ENCODE assay signal across 23 mouse cellular contexts in the genomic region with DNA sequence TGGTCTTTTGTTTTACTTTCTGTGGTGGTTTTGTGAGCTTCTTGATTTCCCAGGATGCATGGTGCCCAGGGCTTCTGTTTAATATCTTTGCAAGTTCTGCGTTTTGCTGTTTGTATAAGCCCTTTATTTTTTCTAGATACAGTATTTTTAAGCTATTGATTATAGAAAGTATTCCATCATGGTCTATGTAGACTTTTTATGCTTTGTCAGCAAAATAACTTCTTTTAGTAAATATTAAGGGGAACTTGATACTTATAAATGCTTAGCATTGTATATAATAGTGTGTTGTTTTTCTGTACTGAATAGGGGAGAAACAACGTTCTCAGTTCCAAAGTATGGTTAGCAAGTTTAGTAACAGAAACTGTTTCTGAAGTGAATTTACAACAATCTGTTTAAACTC. TPM values are rescaled to one million over a fixed set of nuclear protein-coding genes. Genes with fewer than 3 reads are reported as not detected.
DNase-seq lines count a peak whose midpoint lies in the region; ATAC-seq and TF ChIP-seq lines count a peak whose summit lies in the region.
"Had no signal": no experiment of that assay in that cellular context is flagged by ENCODE, and none has a peak within 500 bp of the region (broad histone marks: within the 10 kb centered on the region; RNA-seq: fewer than 3 reads in every experiment).

No protein-coding gene starts in this region.

- H3K27ac ChIP-seq in forebrain, embryonic 12.5 days: no peak overlapping the region
- no peak overlapping the region for H3K27ac ChIP-seq in forebrain, embryonic 11.5 days (ENCODE audit: low read depth, low read length)
- no peak overlapping the region for H3K27ac ChIP-seq in hindbrain, embryonic 14.5 days
- no peak overlapping the region for H3K27ac ChIP-seq in hindbrain, embryonic 16.5 days (ENCODE audit: low read depth, low read length)
- no peak overlapping the region for H3K27ac ChIP-seq in midbrain, embryonic 14.5 days (replicated peaks; ENCODE audit: low read depth, low read length)
- no peak overlapping the region for H3K27ac ChIP-seq in midbrain, embryonic 10.5 days (replicated peaks)
- no peak overlapping the region for H3K27ac ChIP-seq in liver, embryonic 14.5 days
- H3K27ac ChIP-seq: lung, embryonic 15.5 days; macrophage; stomach, embryonic 15.5 days had no signal

- no peaks in the 10 kb centered on the region for H3K27me3 ChIP-seq in forebrain, embryonic 12.5 days
- H3K27me3 ChIP-seq in forebrain, embryonic 11.5 days (ENCODE audit: control insufficient read depth, insufficient read depth, low read length): no peaks in the 10 kb centered on the region
- no peaks in the 10 kb centered on the region for H3K27me3 ChIP-seq in hindbrain, embryonic 14.5 days (ENCODE audit: control insufficient read depth, insufficient read depth, low read length)
- H3K27me3 ChIP-seq in hindbrain, embryonic 16.5 days (replicated peaks; ENCODE audit: control insufficient read depth, insufficient read depth, low read length): no peaks in the 10 kb centered on the region
- no peaks in the 10 kb centered on the region for H3K27me3 ChIP-seq in midbrain, embryonic 14.5 days (ENCODE audit: control insufficient read depth, insufficient read depth, low read length)
- no peaks in the 10 kb centered on the region for H3K27me3 ChIP-seq in midbrain, embryonic 10.5 days (ENCODE audit: low read depth, poor library complexity, severe bottlenecking)
- no peaks in the 10 kb centered on the region for H3K27me3 ChIP-seq in liver, embryonic 14.5 days (ENCODE audit: control insufficient read depth, insufficient read depth, low read length)
- H3K27me3 ChIP-seq: heart, embryonic 12.5 days; lung, embryonic 15.5 days; stomach, embryonic 15.5 days had no signal

- no peaks in the 10 kb centered on the region for H3K9me3 ChIP-seq in forebrain, embryonic 12.5 days
- H3K9me3 ChIP-seq in forebrain, embryonic 11.5 days (ENCODE audit: control insufficient read depth, low read length): no peaks in the 10 kb centered on the region
- H3K9me3 ChIP-seq in hindbrain, embryonic 14.5 days (ENCODE audit: control insufficient read depth, low read length): no peaks in the 10 kb centered on the region
- H3K9me3 ChIP-seq in hindbrain, embryonic 16.5 days (ENCODE audit: control insufficient read depth, low read length): no peaks in the 10 kb centered on the region
- H3K9me3 ChIP-seq in midbrain, embryonic 14.5 days (ENCODE audit: control insufficient read depth, low read length): no peaks in the 10 kb centered on the region
- H3K9me3 ChIP-seq in midbrain, embryonic 10.5 days (replicated peaks): no peaks in the 10 kb centered on the region
- no peaks in the 10 kb centered on the region for H3K9me3 ChIP-seq in liver, embryonic 14.5 days (ENCODE audit: control insufficient read depth, low read length)
- H3K9me3 ChIP-seq: heart, embryonic 12.5 days; lung, embryonic 15.5 days; stomach, embryonic 15.5 days had no signal

- H3K4me1 ChIP-seq in forebrain, embryonic 12.5 days: peaks cover 26% of the 10 kb centered on the region
- H3K4me1 ChIP-seq in forebrain, embryonic 11.5 days (replicated peaks; ENCODE audit: control insufficient read depth, insufficient read depth, low read length): peaks cover 9% of the 10 kb centered on the region
- H3K4me1 ChIP-seq in hindbrain, embryonic 14.5 days (replicated peaks; ENCODE audit: control insufficient read depth, insufficient read depth, low read length): peaks cover 30% of the 10 kb centered on the region
- H3K4me1 ChIP-seq in hindbrain, embryonic 16.5 days (ENCODE audit: control insufficient read depth, insufficient read depth, low read depth, low read length): peaks cover 29% of the 10 kb centered on the region
- H3K4me1 ChIP-seq in midbrain, embryonic 14.5 days (ENCODE audit: control insufficient read depth, insufficient read depth, low read length): peaks cover 22% of the 10 kb centered on the region
- H3K4me1 ChIP-seq in midbrain, embryonic 10.5 days: peaks cover 31% of the 10 kb centered on the region
- peaks cover 9 to 16% of the 10 kb centered on the region in 2 experiments for H3K4me1 ChIP-seq in liver, embryonic 14.5 days (replicated peaks; ENCODE audit: control insufficient read depth in 2 of 2, insufficient read depth in 2 of 2, low read length in 1 of 2)

- no peak for ATAC-seq in forebrain, embryonic 12.5 days (ENCODE audit: low FRiP score)
- no peak for ATAC-seq in forebrain, embryonic 11.5 days (replicated peaks; ENCODE audit: low FRiP score)
- ATAC-seq in hindbrain, embryonic 14.5 days (ENCODE audit: low FRiP score): no peak
- no peak for ATAC-seq in hindbrain, embryonic 16.5 days
- ATAC-seq in midbrain, embryonic 14.5 days (ENCODE audit: low FRiP score, low TSS enrichment): no peak
- ATAC-seq in liver, embryonic 14.5 days (ENCODE audit: insufficient read depth): no peak
- ATAC-seq: CD4-positive, CD25-positive, alpha-beta regulatory T cell, adult 4 months; inflammation-experienced regulatory T-cells, adult 6 months had no signal

- H3K36me3 ChIP-seq in forebrain, embryonic 12.5 days (replicated peaks): no peaks in the 10 kb centered on the region
- H3K36me3 ChIP-seq in forebrain, embryonic 11.5 days (ENCODE audit: control insufficient read depth, insufficient read depth, low read length): no peaks in the 10 kb centered on the region
- no peaks in the 10 kb centered on the region; the same call in 1 of the 2 replicates for H3K36me3 ChIP-seq in hindbrain, embryonic 14.5 days (replicated peaks; ENCODE audit: control insufficient read depth, insufficient read depth)
- H3K36me3 ChIP-seq in hindbrain, embryonic 16.5 days (ENCODE audit: control insufficient read depth, insufficient read depth, low read length): no peaks in the 10 kb centered on the region
- H3K36me3 ChIP-seq in midbrain, embryonic 14.5 days (ENCODE audit: control insufficient read depth, insufficient read depth, low read length): no peaks in the 10 kb centered on the region
- peaks cover 9% of the 10 kb centered on the region for H3K36me3 ChIP-seq in midbrain, embryonic 10.5 days
- H3K36me3 ChIP-seq in liver, embryonic 14.5 days (replicated peaks; ENCODE audit: control insufficient read depth, insufficient read depth, low read depth): no peaks in the 10 kb centered on the region
- H3K36me3 ChIP-seq: stomach, embryonic 15.5 days had no signal

- 88% methylated on average over 2 of the region's 2 CpGs for WGBS in forebrain, embryonic 12.5 days
- 88% methylated on average over 2 of the region's 2 CpGs for WGBS in forebrain, embryonic 11.5 days
- 84% methylated on average over 2 of the region's 2 CpGs for WGBS in hindbrain, embryonic 14.5 days
- 78% methylated on average over 2 of the region's 2 CpGs for WGBS in hindbrain, embryonic 16.5 days
- WGBS in midbrain, embryonic 14.5 days: 95% methylated on average over 2 of the region's 2 CpGs
- 94% methylated on average over 2 of the region's 2 CpGs for WGBS in midbrain, embryonic 10.5 days
- WGBS in liver, embryonic 14.5 days (ENCODE audit: insufficient replicate concordance): 80% methylated on average over 2 of the region's 2 CpGs

- no peak overlapping the region for H3K4me3 ChIP-seq in forebrain, embryonic 12.5 days (replicated peaks)
- no peak overlapping the region for H3K4me3 ChIP-seq in forebrain, embryonic 11.5 days (ENCODE audit: low read depth, low read length)
- H3K4me3 ChIP-seq in hindbrain, embryonic 14.5 days (replicated peaks; ENCODE audit: low read length): no peak overlapping the region
- no peak overlapping the region for H3K4me3 ChIP-seq in hindbrain, embryonic 16.5 days (ENCODE audit: low read length)
- H3K4me3 ChIP-seq in midbrain, embryonic 14.5 days (replicated peaks; ENCODE audit: low read depth, low read length): no peak overlapping the region
- no peak overlapping the region for H3K4me3 ChIP-seq in midbrain, embryonic 10.5 days
- H3K4me3 ChIP-seq in liver, embryonic 14.5 days (ENCODE audit: insufficient read depth in 1 of 2, low read depth in 2 of 2, low read length in 2 of 2): no peak overlapping the region; a peak in 1 of 4 replicates
- H3K4me3 ChIP-seq: heart, embryonic 12.5 days had no signal

- no peak overlapping the region for H3K9ac ChIP-seq in forebrain, embryonic 12.5 days
- H3K9ac ChIP-seq in forebrain, embryonic 11.5 days (ENCODE audit: low read length): no peak overlapping the region
- H3K9ac ChIP-seq in hindbrain, embryonic 14.5 days: no peak overlapping the region
- no peak overlapping the region for H3K9ac ChIP-seq in hindbrain, embryonic 16.5 days (ENCODE audit: low read depth, low read length)
- H3K9ac ChIP-seq in midbrain, embryonic 14.5 days (replicated peaks; ENCODE audit: low read length): no peak overlapping the region
- H3K9ac ChIP-seq in liver, embryonic 14.5 days (replicated peaks): peak overlapping the region; percentile 19; the same call in 1 of the 2 replicates
- H3K9ac ChIP-seq: heart, embryonic 12.5 days; lung, embryonic 15.5 days; stomach, embryonic 15.5 days had no signal

- TF ChIP-seq CTCF in liver, embryonic 14.5 days (IDR thresholded peaks at IDR 0.05; ENCODE audit: low read depth): no peak

- TF ChIP-seq EP300 in liver, embryonic 14.5 days (IDR thresholded peaks at IDR 0.05; ENCODE audit: low read depth): no peak

- peak overlapping the region; percentile 95; the same call in 1 of the 2 replicates for H3K4me2 ChIP-seq in forebrain, embryonic 12.5 days
- no peak overlapping the region for H3K4me2 ChIP-seq in forebrain, embryonic 11.5 days (ENCODE audit: low read depth, low read length, severe bottlenecking)
- peak overlapping the region; percentile 97 for H3K4me2 ChIP-seq in hindbrain, embryonic 14.5 days (replicated peaks)
- H3K4me2 ChIP-seq in hindbrain, embryonic 16.5 days (ENCODE audit: low read length): no peak overlapping the region; the same call in 1 of the 2 replicates
- H3K4me2 ChIP-seq in midbrain, embryonic 14.5 days (ENCODE audit: low read length): peak overlapping the region; percentile 75; the same call in 1 of the 2 replicates
- H3K4me2 ChIP-seq in liver, embryonic 14.5 days (ENCODE audit: low read depth): peak overlapping the region; percentile 76
- H3K4me2 ChIP-seq: heart, embryonic 12.5 days had no signal

- DNase-seq in forebrain, embryonic 11.5 days (ENCODE audit: low spot score): no peak
- no peak for DNase-seq in hindbrain, embryonic 14.5 days (ENCODE audit: low spot score)
- DNase-seq in midbrain, embryonic 14.5 days: no peak
- no peak for DNase-seq in midbrain, embryonic 10.5 days (ENCODE audit: low spot score)
- no peak for DNase-seq in liver, embryonic 14.5 days (ENCODE audit: low read depth in 3 of 3, low spot score in 3 of 3)
- no peak for DNase-seq in ovary, postnatal 14 days (ENCODE audit: low spot score)
- DNase-seq: adrenal gland, postnatal 36 days; cerebellum, adult 18-20 months; cerebellum, postnatal 25 days; embryo, embryonic 11 days; heart, postnatal 14 days; kidney, adult 2 months; kidney, postnatal 10 days; thymus, adult 18-20 months; thymus, postnatal 4 days had no signal

RNA-seq across cellular contexts. Expression of gene Fam192a, which starts 2.2 kb away (rescaled TPM):
- 116 and 122 TPM in 2 replicates for polyA plus RNA-seq in forebrain, embryonic 12.5 days (2016; fragmentation: Nextera tagmentation; extraction: Ambion mirVana)
- polyA plus RNA-seq in forebrain, embryonic 11.5 days (2014; fragmentation: Nextera tagmentation; extraction: Ambion mirVana): 102 and 108 TPM in 2 replicates
- 75.7 and 82.7 TPM in 2 replicates for polyA plus RNA-seq in hindbrain, embryonic 14.5 days (2014; fragmentation: Nextera tagmentation; extraction: Ambion mirVana)
- polyA plus RNA-seq in hindbrain, embryonic 16.5 days (2015; fragmentation: Nextera tagmentation; extraction: Ambion mirVana): 67.4 and 67.9 TPM in 2 replicates
- 71.9 and 91.9 TPM in 2 replicates for polyA plus RNA-seq in midbrain, embryonic 14.5 days (2014; fragmentation: Nextera tagmentation; extraction: Ambion mirVana)
- 91.8 and 98.8 TPM in 2 replicates for polyA plus RNA-seq in midbrain, embryonic 10.5 days (2016; fragmentation: Nextera tagmentation; extraction: Ambion mirVana)
- 11.3 and 16.1 TPM in 2 replicates for polyA plus RNA-seq in liver, embryonic 14.5 days (2012; rRNA removed)
- polyA plus RNA-seq in liver, embryonic 14.5 days (2014; fragmentation: Nextera tagmentation; extraction: Ambion mirVana): 25.8 and 26.5 TPM in 2 replicates

RNA-seq across cellular contexts. Expression of gene Rspry1, which starts 2.3 kb away (rescaled TPM):
- 53.4 and 54.7 TPM in 2 replicates for polyA plus RNA-seq in forebrain, embryonic 12.5 days (2016; fragmentation: Nextera tagmentation; extraction: Ambion mirVana)
- polyA plus RNA-seq in forebrain, embryonic 11.5 days (2014; fragmentation: Nextera tagmentation; extraction: Ambion mirVana): 53.4 and 55.2 TPM in 2 replicates
- 44.8 and 46.5 TPM in 2 replicates for polyA plus RNA-seq in hindbrain, embryonic 14.5 days (2014; fragmentation: Nextera tagmentation; extraction: Ambion mirVana)
- polyA plus RNA-seq in hindbrain, embryonic 16.5 days (2015; fragmentation: Nextera tagmentation; extraction: Ambion mirVana): 45.0 and 48.1 TPM in 2 replicates
- 46.1 and 54.4 TPM in 2 replicates for polyA plus RNA-seq in midbrain, embryonic 14.5 days (2014; fragmentation: Nextera tagmentation; extraction: Ambion mirVana)
- polyA plus RNA-seq in midbrain, embryonic 10.5 days (2016; fragmentation: Nextera tagmentation; extraction: Ambion mirVana): 45.2 and 49.5 TPM in 2 replicates
- polyA plus RNA-seq in liver, embryonic 14.5 days (2012; rRNA removed): 4.0 and 6.2 TPM in 2 replicates
- polyA plus RNA-seq in liver, embryonic 14.5 days (2014; fragmentation: Nextera tagmentation; extraction: Ambion mirVana): 15.8 and 17.9 TPM in 2 replicates

Comparison
In these comparisons a context has a peak if more than half of its experiments do, and no peak if none do; other contexts are left out.
1. H3K4me2 ChIP-seq: peak in forebrain, embryonic 12.5 days (single experiment), hindbrain, embryonic 14.5 days (single experiment), midbrain, embryonic 14.5 days (single experiment) and liver, embryonic 14.5 days (single experiment); none in forebrain, embryonic 11.5 days (single experiment) and hindbrain, embryonic 16.5 days (single experiment).